9 mouse cellular contexts compared by ENCODE assay signal in the genomic region with DNA sequence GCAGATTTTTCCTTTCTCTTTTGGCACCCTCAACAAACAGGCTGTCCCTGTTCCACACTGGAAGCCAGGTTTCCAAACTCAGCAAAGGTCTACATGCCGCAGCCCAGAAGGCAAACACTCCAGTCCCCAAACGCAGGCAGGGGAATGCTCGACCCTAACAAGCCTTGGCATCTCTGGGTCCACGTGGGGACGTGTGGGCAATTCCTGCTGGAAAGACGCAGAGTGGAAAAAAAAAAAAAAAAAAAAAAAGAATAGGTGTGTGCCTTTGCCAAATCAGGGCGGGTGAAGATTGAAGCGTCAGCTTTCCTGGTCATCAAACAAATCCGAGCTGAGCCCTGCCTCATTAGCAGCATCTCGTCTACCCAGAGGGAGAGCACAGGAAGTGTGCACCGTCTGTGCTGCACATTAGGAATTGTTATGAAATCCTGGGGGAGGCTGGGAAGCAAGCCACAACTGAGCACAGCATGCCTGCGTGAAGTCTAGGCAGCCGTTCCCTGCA.
DNase-seq lines count a peak whose midpoint lies in the region; ATAC-seq lines count a peak whose summit lies in the region.
"Had no signal": no experiment of that assay in that cellular context is flagged by ENCODE, and none has a peak within 500 bp of the region (broad histone marks: within the 10 kb centered on the region; RNA-seq: fewer than 3 reads in every experiment).

No protein-coding gene starts in this region.

- H3K36me3 ChIP-seq in heart, embryonic 10.5 days: no peaks in the 10 kb centered on the region
- H3K36me3 ChIP-seq in limb, embryonic 11.5 days (ENCODE audit: control insufficient read depth, insufficient read depth, low read length): no peaks in the 10 kb centered on the region
- H3K36me3 ChIP-seq in intestine, embryonic 16.5 days (ENCODE audit: control insufficient read depth, insufficient read depth, low read length): no peaks in the 10 kb centered on the region

- no peaks in the 10 kb centered on the region for H3K4me1 ChIP-seq in heart, embryonic 10.5 days
- H3K4me1 ChIP-seq in limb, embryonic 11.5 days (ENCODE audit: control insufficient read depth, insufficient read depth, low read length): no peaks in the 10 kb centered on the region
- H3K4me1 ChIP-seq in intestine, embryonic 16.5 days (ENCODE audit: control insufficient read depth, insufficient read depth, low read length): no peaks in the 10 kb centered on the region

- no peak; the same call in 1 of the 2 replicates for ATAC-seq in limb, embryonic 11.5 days (ENCODE audit: insufficient number of reproducible peaks, low FRiP score, low TSS enrichment, low read depth)
- no peak for ATAC-seq in intestine, embryonic 16.5 days

- DNase-seq in heart, adult 18-20 months: peak; percentile 50 to 65
- DNase-seq in heart, embryonic 10.5 days (ENCODE audit: low spot score): no peak
- peak; percentile 75 to 83 for DNase-seq in cerebellum, postnatal 10 days
- peak; percentile 30 to 61 for DNase-seq in heart, adult 9 months (ENCODE audit: low spot score in 2 of 2)
- DNase-seq in limb, embryonic 11.5 days (ENCODE audit: low spot score): peak; percentile 34
- peak; percentile 59 to 67 for DNase-seq in right cerebral cortex, adult 2 months (ENCODE audit: low spot score in 2 of 2)
- no peak for DNase-seq in B cell, adult 2 months

- H3K4me2 ChIP-seq in limb, embryonic 11.5 days (ENCODE audit: low read depth, severe bottlenecking): no peak overlapping the region
- no peak overlapping the region for H3K4me2 ChIP-seq in intestine, embryonic 16.5 days (ENCODE audit: low read depth, low read length)

- 63% methylated on average over 13 of the region's 13 CpGs for WGBS in heart, embryonic 10.5 days
- WGBS in limb, embryonic 11.5 days: 38% methylated on average over 13 of the region's 13 CpGs
- 45% methylated on average over 13 of the region's 13 CpGs for whole genome bisulfite sequencing in intestine, embryonic 16.5 days

- H3K27me3 ChIP-seq in heart, embryonic 10.5 days (ENCODE audit: insufficient read depth, poor library complexity, severe bottlenecking): no peaks in the 10 kb centered on the region
- no peaks in the 10 kb centered on the region for H3K27me3 ChIP-seq in limb, embryonic 11.5 days (ENCODE audit: control insufficient read depth, insufficient read depth, low read length)
- no peaks in the 10 kb centered on the region for H3K27me3 ChIP-seq in intestine, embryonic 16.5 days (replicated peaks; ENCODE audit: control insufficient read depth, insufficient read depth, low read length)
- H3K27me3 ChIP-seq: CH12.LX had no signal

- H3K9me3 ChIP-seq in heart, embryonic 10.5 days: no peaks in the 10 kb centered on the region
- no peaks in the 10 kb centered on the region for H3K9me3 ChIP-seq in limb, embryonic 11.5 days (ENCODE audit: control insufficient read depth, low read length)
- no peaks in the 10 kb centered on the region for H3K9me3 ChIP-seq in intestine, embryonic 16.5 days (ENCODE audit: control insufficient read depth, low read length)

- no peak overlapping the region for H3K27ac ChIP-seq in heart, embryonic 10.5 days
- H3K27ac ChIP-seq in limb, embryonic 11.5 days (replicated peaks; ENCODE audit: low read depth, low read length): no peak overlapping the region
- no peak overlapping the region for H3K27ac ChIP-seq in intestine, embryonic 16.5 days (ENCODE audit: low read length)

- no peak overlapping the region for H3K9ac ChIP-seq in limb, embryonic 11.5 days (ENCODE audit: low read length)
- H3K9ac ChIP-seq in intestine, embryonic 16.5 days (ENCODE audit: low read depth, low read length): no peak overlapping the region

- no peak overlapping the region for H3K4me3 ChIP-seq in heart, embryonic 10.5 days
- H3K4me3 ChIP-seq in limb, embryonic 11.5 days (ENCODE audit: low read depth, low read length): no peak overlapping the region
- no peak overlapping the region for H3K4me3 ChIP-seq in intestine, embryonic 16.5 days (ENCODE audit: low read length)

Comparison
In these comparisons a context has a peak if more than half of its experiments do, and no peak if none do; other contexts are left out.
1. DNase-seq: peak in heart, adult 18-20 months (2 of 2), cerebellum, postnatal 10 days (2 of 2), heart, adult 9 months (2 of 2), limb, embryonic 11.5 days (single experiment) and right cerebral cortex, adult 2 months (2 of 2); none in heart, embryonic 10.5 days (single experiment) and B cell, adult 2 months (0 of 2).